Mouse (Mus musculus) CD4-positive naive resting alpha-beta T cell, adult 76 days (primary cell): ENCODE data around the gene Vmn1r88. TPM values are rescaled to one million over a fixed set of nuclear protein-coding genes. Genes with fewer than 3 reads are reported as not detected.

Source experiments
- total RNA-seq: library from RNA; stranded (reverse); gene quantifications from one replicate; pipeline ENCODE4 v1.2.4, GENCODE M21; 2023

The Vmn1r88 gene
- 0.09 TPM for total RNA-seq

GRCm38 (mm10) chr7:13159268-13159667, at the start of gene Vmn1r88:
Gene Vmn1r88, plus strand, starts transcription at chr7:13159568.

GRCm38 (mm10) chr7:13119817-13120216, 39.6 kb upstream of the Vmn1r88 start, which contains the start of gene Vmn1r86:
Gene Vmn1r86, minus strand, starts transcription at chr7:13119917.

GRCm38 (mm10) chr7:13140057-13140456, 19.3 kb upstream of the Vmn1r88 start, which contains the start of gene Vmn1r87:
Gene Vmn1r87, minus strand, starts transcription at chr7:13140157.

GRCm38 (mm10) chr7:13212720-13213119, 53.4 kb downstream of the Vmn1r88 start, which contains the start of gene Vmn1r89:
Gene Vmn1r89, plus strand, starts transcription at chr7:13213020.

Other genes starting within 250 kb of the Vmn1r88 start
- gene Rps5, start 237.3 kb upstream of the Vmn1r88 start, total RNA-seq = 2,676 TPM
- 1.3 TPM for gene Rnf225, start 232.2 kb upstream of the Vmn1r88 start, total RNA-seq
- 1.5 TPM for gene Zfp324, start 193.7 kb upstream of the Vmn1r88 start, total RNA-seq
- gene Zfp446, start 181.7 kb upstream of the Vmn1r88 start, total RNA-seq = 7.4 TPM
- gene Slc27a5, start 161.4 kb upstream of the Vmn1r88 start, total RNA-seq = 0.35 TPM
- 362 TPM for gene Trim28, start 160.5 kb upstream of the Vmn1r88 start, total RNA-seq
- gene Zbtb45, start 149.5 kb upstream of the Vmn1r88 start, total RNA-seq = 11.5 TPM
- 90.7 TPM for gene Chmp2a, start 124.8 kb upstream of the Vmn1r88 start, total RNA-seq
- gene Ube2m, start 121.3 kb upstream of the Vmn1r88 start, total RNA-seq = 77.5 TPM
- gene Mzf1, start 104.8 kb upstream of the Vmn1r88 start, total RNA-seq = 0.64 TPM
- gene Vmn1r85, start 64.4 kb upstream of the Vmn1r88 start, total RNA-seq = not detected
- not detected for gene Vmn1r86, start 39.7 kb upstream of the Vmn1r88 start, total RNA-seq
- not detected for gene Vmn1r87, start 19.4 kb upstream of the Vmn1r88 start, total RNA-seq
- not detected for gene Vmn1r89, start 53.5 kb downstream of the Vmn1r88 start, total RNA-seq
- gene Lig1, start 117.7 kb downstream of the Vmn1r88 start, total RNA-seq = 19.4 TPM
- gene Zswim9, start 119.2 kb downstream of the Vmn1r88 start, total RNA-seq = 6.4 TPM
- gene Pla2g4c, start 165.1 kb downstream of the Vmn1r88 start, total RNA-seq = 0.18 TPM
- gene Cabp5, start 238.6 kb downstream of the Vmn1r88 start, total RNA-seq = not detected